Mouse (Mus musculus): ENCODE results near the gene Slc35c1.

DNA sequence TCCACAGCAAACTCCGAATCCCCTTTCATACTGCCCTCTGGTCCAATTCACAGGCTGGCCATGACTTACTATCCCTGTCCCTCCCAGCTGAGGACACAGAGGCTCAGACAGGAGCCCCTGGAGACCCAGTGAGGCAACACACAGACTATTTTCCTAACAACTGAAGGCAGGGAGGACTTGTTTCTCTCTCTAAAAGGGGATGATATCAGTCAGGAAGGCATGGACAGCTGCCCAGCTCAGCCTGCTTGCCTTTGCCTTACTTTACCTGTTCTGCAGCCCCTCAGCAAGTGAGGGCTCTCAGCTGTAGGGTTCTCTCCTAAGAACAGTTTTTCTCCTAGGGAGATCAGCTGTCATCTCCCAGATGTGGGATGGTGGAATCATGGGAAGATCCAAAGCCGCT lies 26.6 kb upstream of the Slc35c1 start:
- TF ChIP-seq CTCF (IDR thresholded peaks at IDR 0.05; ENCODE audit: low read depth, low read length) (no peak), EP300 (IDR thresholded peaks at IDR 0.05; ENCODE audit: insufficient read depth, low read depth, low read length) (no peak)
